Mouse (Mus musculus): ENCODE data around the gene Mab21l2.

DNA sequence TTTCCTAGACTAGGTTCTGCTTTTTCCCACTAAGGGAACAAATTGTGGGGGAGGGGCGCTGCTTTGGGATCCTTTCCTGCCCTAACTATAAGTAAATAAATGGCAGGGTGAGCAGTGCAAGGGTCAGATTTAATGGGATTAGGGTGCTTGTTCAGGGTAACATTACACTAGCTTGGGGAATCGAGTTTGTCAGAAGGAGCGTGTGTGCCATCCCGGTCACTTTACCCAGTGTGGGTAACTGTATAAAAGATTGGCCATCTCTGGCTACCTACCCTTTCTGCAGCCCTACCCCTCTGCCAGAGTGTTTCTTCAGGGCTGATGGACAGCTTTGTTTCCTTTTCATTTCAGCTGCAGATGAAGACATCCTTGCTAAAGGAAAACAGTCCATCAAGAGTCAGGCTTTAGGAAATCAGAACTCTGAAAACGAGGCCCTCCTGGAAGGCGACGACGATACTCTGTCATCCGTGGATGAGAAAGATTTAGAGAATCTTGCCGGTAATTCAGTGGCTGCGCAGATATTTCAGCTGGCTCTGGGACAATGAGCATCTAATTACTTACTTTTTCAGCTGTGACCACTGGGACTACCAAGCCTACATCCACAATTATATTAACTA, 8.8 kb downstream of the Mab21l2 start:
- TF ChIP-seq CTCF (IDR thresholded peaks at IDR 0.05), result no peak
- no peak for TF ChIP-seq EP300 (IDR thresholded peaks at IDR 0.05)
